Mouse (Mus musculus) left cerebral cortex, postnatal 36 days (tissue): ENCODE measurements around the gene Scgb1c1. TPM values are rescaled to one million over a fixed set of nuclear protein-coding genes. Genes with fewer than 3 reads are reported as not detected.
A peak's percentile ranks its signal among the peaks of the same experiment; 100 is the strongest.
"Not testable (repeated sequence)": the region's sequence is repeated elsewhere in the genome, so short reads cannot be mapped to it uniquely, and the experiment has no call there.

Experiments used
- DNase-seq, 2 experiments: peaks; one replicate each; pipeline ENCODE4 v3.0.0; 2021 to 2022; ENCODE audit warnings: low spot score in 2 of 2, mixed read lengths in 1 of 2
- intact Hi-C: fragments of 180-260 bp; cut with DNase I; formaldehyde crosslinking; loops from one replicate; pipeline ENCODE4 v1.15.1; 2025
- total RNA-seq, 2 experiments: library from RNA; stranded (reverse); gene quantifications; 2 replicates each; pipeline ENCODE4 v1.2.3; 2021

The Scgb1c1 gene
- total RNA-seq, 2 experiments from 2014 or later, result not detected

- DNase-seq, result no peak
- intact Hi-C loops, result no loop called here
These were observed 15.4 kb downstream of the Scgb1c1 start for GRCm38 (mm10) chr7:140860728-140861127.

- no peak for DNase-seq
- intact Hi-C loops, result no loop called here
These were observed 19.4 kb downstream of the Scgb1c1 start for GRCm38 (mm10) chr7:140864761-140865160.

GRCm38 (mm10) chr7:140874224-140874623 lies 28.9 kb downstream of the Scgb1c1 start:
- no peak for DNase-seq
- intact Hi-C loops, result no loop called here

GRCm38 (mm10) chr7:140877364-140877763 lies 32.0 kb downstream of the Scgb1c1 start:
- intact Hi-C loops, result no loop called here

GRCm38 (mm10) chr7:140879355-140879754 lies 34.0 kb downstream of the Scgb1c1 start:
- no peak for DNase-seq
- intact Hi-C loops, result no loop called here

More at GRCm38 (mm10) chr7:140877364-140877763, 32.0 kb downstream of the Scgb1c1 start:
- no peak for DNase-seq

GRCm38 (mm10) chr7:140880419-140880818 lies 35.1 kb downstream of the Scgb1c1 start:
- no peak for DNase-seq
- intact Hi-C loops, result no loop called here

- DNase-seq, result no peak
These were observed 35.6 kb downstream of the Scgb1c1 start for GRCm38 (mm10) chr7:140880865-140881515.

GRCm38 (mm10) chr7:140881696-140882468 lies 36.5 kb downstream of the Scgb1c1 start, which contains the start of the genes Psmd13 and Sirt3:
Psmd13 (plus strand) TSS chr7:140881968.
Sirt3 (minus strand) TSS chr7:140882309.
- intact Hi-C loops, result loop anchor here (1.0 kb wide), 1 partner anchor 25 kb away; the partner anchor contains the start of gene Bet1l
- DNase-seq, result peak; percentile 94 to 96

More at GRCm38 (mm10) chr7:140880865-140881515, 35.6 kb downstream of the Scgb1c1 start:
- intact Hi-C loops, result no loop called here

- no peak for DNase-seq
- intact Hi-C loops, result loop anchor here (1.0 kb wide), 1 partner anchor 25 kb away; the partner anchor contains the start of gene Bet1l
These were observed 37.1 kb downstream of the Scgb1c1 start for GRCm38 (mm10) chr7:140882469-140882803.

GRCm38 (mm10) chr7:140890636-140891035 lies 45.3 kb downstream of the Scgb1c1 start:
- DNase-seq, intact Hi-C loops: not testable (repeated sequence)

- intact Hi-C loops, result no loop called here
- no peak for DNase-seq
These were observed 48.7 kb downstream of the Scgb1c1 start for GRCm38 (mm10) chr7:140894031-140894430.

- intact Hi-C loops, result no loop called here
- DNase-seq, result no peak
These were observed 49.3 kb downstream of the Scgb1c1 start for GRCm38 (mm10) chr7:140894611-140895010.

Other genes starting within 250 kb of the Scgb1c1 start
- under 1 TPM; 0.05 to 0.36 TPM for gene Olfr46, start 244.3 kb upstream of the Scgb1c1 start, total RNA-seq
- not detected for gene Olfr61, start 216.6 kb upstream of the Scgb1c1 start, total RNA-seq
- not detected for gene Olfr53, start 199.1 kb upstream of the Scgb1c1 start, total RNA-seq
- gene Olfr539, start 185.6 kb upstream of the Scgb1c1 start, total RNA-seq, result under 1 TPM in 1 of 2 experiments, not detected in 1; 0.07 TPM
- not detected for gene Olfr45, start 163.6 kb upstream of the Scgb1c1 start, total RNA-seq
- gene Olfr541, start 148.3 kb upstream of the Scgb1c1 start, total RNA-seq, result not detected
- not detected for gene Cyp2e1, start 81.8 kb upstream of the Scgb1c1 start, total RNA-seq
- under 1 TPM; 0.22 to 0.54 TPM for gene Syce1, start 57.7 kb upstream of the Scgb1c1 start, total RNA-seq
- 10 to 100 TPM; 22.2 to 31.0 TPM for gene Zfp941, start 23.4 kb upstream of the Scgb1c1 start, total RNA-seq
- gene Urah, start 10.5 kb upstream of the Scgb1c1 start, total RNA-seq, result 1 to 10 TPM; 2.1 to 8.4 TPM
- gene Odf3, start 2.3 kb downstream of the Scgb1c1 start, total RNA-seq, result not detected
- gene Gm45785, start 10.8 kb downstream of the Scgb1c1 start, total RNA-seq, result 1 to 10 TPM in 1 of 2 experiments, not detected in 1; 2.3 TPM
- gene Ric8a, start 11.4 kb downstream of the Scgb1c1 start, total RNA-seq, result 10 to 100 TPM; 68.2 to 68.7 TPM
- gene Bet1l, start 12.0 kb downstream of the Scgb1c1 start, total RNA-seq, result 10 to 100 TPM; 22.5 to 27.3 TPM
- 100 to 1,000 TPM; 106 to 113 TPM for gene Psmd13, start 36.4 kb downstream of the Scgb1c1 start, total RNA-seq
- 10 to 100 TPM; 73.1 to 78.5 TPM for gene Sirt3, start 36.8 kb downstream of the Scgb1c1 start, total RNA-seq
- not detected for gene Cox8b, start 54.9 kb downstream of the Scgb1c1 start, total RNA-seq
- gene Nlrp6, start 75.4 kb downstream of the Scgb1c1 start, total RNA-seq, result under 1 TPM; 0.47 to 0.54 TPM
- 1 to 10 TPM; 3.3 to 5.8 TPM for gene Pgghg, start 95.8 kb downstream of the Scgb1c1 start, total RNA-seq
- gene Ifitm5, start 104.7 kb downstream of the Scgb1c1 start, total RNA-seq, result not detected
- gene Gm45717, start 110.4 kb downstream of the Scgb1c1 start, total RNA-seq, result not detected
- gene Ifitm2, start 110.4 kb downstream of the Scgb1c1 start, total RNA-seq, result 10 to 100 TPM; 12.3 to 14.0 TPM
- gene Ifitm1, start 121.7 kb downstream of the Scgb1c1 start, total RNA-seq, result 1 to 10 TPM; 3.6 to 4.2 TPM
- 10 to 100 TPM in 1 of 2 experiments, 1 to 10 TPM in 1; 9.6 to 14.3 TPM for gene Ifitm3, start 165.2 kb downstream of the Scgb1c1 start, total RNA-seq
- not detected for gene Ifitm6, start 172.4 kb downstream of the Scgb1c1 start, total RNA-seq
- gene Gm17387, start 183.6 kb downstream of the Scgb1c1 start, total RNA-seq, result not detected
- gene B4galnt4, start 215.6 kb downstream of the Scgb1c1 start, total RNA-seq, result 10 to 100 TPM; 84.4 to 86.3 TPM
- not detected for gene Pkp3, start 232.7 kb downstream of the Scgb1c1 start, total RNA-seq